Mouse (Mus musculus) heart, adult 8-10 months (tissue): ENCODE measurements around the gene Paqr4. TPM values are rescaled to one million over a fixed set of nuclear protein-coding genes. Genes with fewer than 3 reads are reported as not detected.

Experiments used
- DNase-seq: peaks from one replicate; pipeline ENCODE4 v3.0.0; 2022; ENCODE audit warnings: low spot score
- total RNA-seq, 4 experiments: library from RNA; stranded (reverse); gene quantifications; 2 replicates each; pipeline ENCODE4 v1.2.4; 2022

The Paqr4 gene
- total RNA-seq, 4 experiments from 2014 or later: 22.4 to 29.0 (median 26.4) TPM

- peak; percentile 73 for DNase-seq
These were observed 13.9 kb downstream of the Paqr4 start for GRCm38 (mm10) chr17:23726758-23727142.

GRCm38 (mm10) chr17:23725999-23726757, 14.5 kb downstream of the Paqr4 start, which contains the start of gene Pkmyt1:
TSS of gene Pkmyt1 (plus strand) at chr17:23726336.
- peak; percentile 94 for DNase-seq

- DNase-seq: no peak
These were observed 15.2 kb downstream of the Paqr4 start for GRCm38 (mm10) chr17:23725477-23725876.

- DNase-seq: no peak
These were observed 18.1 kb downstream of the Paqr4 start, which contains the start of gene 1520401A03Rik for GRCm38 (mm10) chr17:23722376-23723125. TSS of gene 1520401A03Rik (minus strand) at chr17:23722783.

- no peak for DNase-seq
These were observed 18.8 kb downstream of the Paqr4 start for GRCm38 (mm10) chr17:23721886-23722285.

- DNase-seq: no peak
These were observed 21.2 kb downstream of the Paqr4 start for GRCm38 (mm10) chr17:23719455-23719854.

- DNase-seq: no peak
These were observed 23.7 kb downstream of the Paqr4 start for GRCm38 (mm10) chr17:23717003-23717402.

- peak; percentile 56 for DNase-seq
These were observed 34.5 kb downstream of the Paqr4 start for GRCm38 (mm10) chr17:23706212-23706611.

- DNase-seq: no peak
These were observed 35.1 kb downstream of the Paqr4 start for GRCm38 (mm10) chr17:23705525-23706104.

GRCm38 (mm10) chr17:23704741-23705140, 35.9 kb downstream of the Paqr4 start:
- DNase-seq: no peak

- no peak for DNase-seq
These were observed 37.4 kb downstream of the Paqr4 start for GRCm38 (mm10) chr17:23703301-23703700.

GRCm38 (mm10) chr17:23700079-23700478, 40.6 kb downstream of the Paqr4 start:
- DNase-seq: peak; percentile 85

- peak; percentile 40 for DNase-seq
These were observed 41.3 kb downstream of the Paqr4 start for GRCm38 (mm10) chr17:23699131-23700077.

GRCm38 (mm10) chr17:23695801-23696200, 44.9 kb downstream of the Paqr4 start:
- no peak for DNase-seq

- no peak for DNase-seq
These were observed 46.2 kb downstream of the Paqr4 start for GRCm38 (mm10) chr17:23694491-23694890.

Other genes starting within 250 kb of the Paqr4 start
- 1 to 10 TPM; 4.9 to 6.5 (median 5.8) TPM for gene Zfp213, start 176.6 kb downstream of the Paqr4 start, total RNA-seq
- 1 to 10 TPM; 1.9 to 5.9 (median 4.4) TPM for gene Zfp13, start 141.4 kb downstream of the Paqr4 start, total RNA-seq
- not detected for gene Zscan10, start 140.0 kb downstream of the Paqr4 start, total RNA-seq
- gene Mmp25, start 95.6 kb downstream of the Paqr4 start, total RNA-seq: under 1 TPM in 1 of 4 experiments, not detected in 3; 0.06 TPM
- gene Bicdl2, start 80.4 kb downstream of the Paqr4 start, total RNA-seq: not detected
- gene Hcfc1r1, start 67.3 kb downstream of the Paqr4 start, total RNA-seq: 100 to 1,000 TPM; 200 to 231 (median 211) TPM
- gene Thoc6, start 67.0 kb downstream of the Paqr4 start, total RNA-seq: 10 to 100 TPM in 3 of 4 experiments, 1 to 10 TPM in 1; 8.8 to 11.6 (median 11.0) TPM
- gene Tnfrsf12a, start 63.4 kb downstream of the Paqr4 start, total RNA-seq: 100 to 1,000 TPM in 2 of 4 experiments, 10 to 100 TPM in 2; 55.7 to 113 (median 85.0) TPM
- not detected for gene Cldn6, start 61.6 kb downstream of the Paqr4 start, total RNA-seq
- under 1 TPM in 1 of 4 experiments, not detected in 3; 0.19 TPM for gene Cldn9, start 56.8 kb downstream of the Paqr4 start, total RNA-seq
- not detected for gene 1520401A03Rik, start 18.1 kb downstream of the Paqr4 start, total RNA-seq
- 1 to 10 TPM in 2 of 4 experiments, under 1 TPM in 2; 0.78 to 1.5 (median 1.1) TPM for gene Pkmyt1, start 14.5 kb downstream of the Paqr4 start, total RNA-seq
- gene Kremen2, start 5.0 kb upstream of the Paqr4 start, total RNA-seq: under 1 TPM in 1 of 4 experiments, not detected in 3; 0.26 TPM
- 10 to 100 TPM; 40.8 to 42.0 (median 40.9) TPM for gene Flywch1, start 30.7 kb upstream of the Paqr4 start, total RNA-seq
- 1 to 10 TPM in 1 of 4 experiments, under 1 TPM in 2, not detected in 1; 0.41 to 1.2 (median 0.87) TPM for gene Flywch2, start 45.2 kb upstream of the Paqr4 start, total RNA-seq
- 100 to 1,000 TPM; 151 to 179 (median 164) TPM for gene Srrm2, start 49.7 kb upstream of the Paqr4 start, total RNA-seq
- 100 to 1,000 TPM; 321 to 411 (median 362) TPM for gene Elob, start 88.3 kb upstream of the Paqr4 start, total RNA-seq
- gene Prss33, start 95.2 kb upstream of the Paqr4 start, total RNA-seq: not detected
- gene Prss32, start 103.0 kb upstream of the Paqr4 start, total RNA-seq: not detected
- under 1 TPM in 2 of 4 experiments, not detected in 2; 0.14 to 0.16 TPM for gene Prss41, start 103.3 kb upstream of the Paqr4 start, total RNA-seq
- gene Prss21, start 127.2 kb upstream of the Paqr4 start, total RNA-seq: not detected
- gene Dcpp1, start 140.0 kb upstream of the Paqr4 start, total RNA-seq: not detected
- not detected for gene Dcpp2, start 140.0 kb upstream of the Paqr4 start, total RNA-seq
- not detected for gene Dcpp3, start 176.6 kb upstream of the Paqr4 start, total RNA-seq
- not detected for gene Sbp, start 200.8 kb upstream of the Paqr4 start, total RNA-seq
- gene Sbpl, start 214.4 kb upstream of the Paqr4 start, total RNA-seq: not detected
- not detected for gene Prss30, start 239.7 kb upstream of the Paqr4 start, total RNA-seq